Mouse (Mus musculus) liver, adult 2 months (tissue): ENCODE results near the gene Rsu1.

ENCODE experiments used
- CTCF ChIP-seq: fragments of 200-500 bp; IDR thresholded peaks from 2 replicates; pipeline ENCODE4 v1.5.1; 2011; ENCODE audit warnings: low read depth, low read length, control low read depth
- POLR2A ChIP-seq: fragments of 200-500 bp; IDR thresholded peaks from 2 replicates; pipeline ENCODE4 v1.6.1; 2011; ENCODE audit warnings: low read length, control low read depth; ENCODE audit not compliant: insufficient read depth; ENCODE audit errors: extremely low read depth

DNA sequence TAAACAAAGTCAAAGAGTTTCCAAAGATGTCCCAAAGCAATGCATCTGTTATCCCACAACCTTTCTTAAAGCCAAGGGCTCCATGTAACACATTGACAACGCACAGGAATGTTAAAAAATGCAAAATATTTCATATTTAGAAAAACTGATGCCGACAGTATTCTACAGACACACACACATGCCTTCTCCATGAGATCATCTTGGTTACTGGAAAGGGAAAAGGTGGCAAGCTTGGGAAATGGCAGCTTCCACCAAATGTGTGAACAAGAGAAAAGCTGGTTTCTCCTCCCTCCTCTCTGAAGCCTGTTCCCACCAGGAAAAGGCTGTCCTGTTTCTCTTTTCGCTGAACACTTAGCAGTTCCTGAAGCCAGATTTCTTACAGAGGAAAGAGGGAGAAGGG, 232.4 kb downstream of the Rsu1 start:
- TF ChIP-seq CTCF, result no peak
- TF ChIP-seq POLR2A, result no peak
